Mouse (Mus musculus) midbrain, embryonic 16.5 days (tissue): ENCODE results near the gene Fgfr2. TPM values are rescaled to one million over a fixed set of nuclear protein-coding genes. Genes with fewer than 3 reads are reported as not detected.

Experiments
- ATAC-seq: fragments of 200-750 bp; cut with Nextera tagmentation; 2 replicates; pipeline ENCODE4 v1.8.0; 2017; ENCODE audit warnings: moderate TSS enrichment
- H3K27ac ChIP-seq: fragments of 300-500 bp; sonication (generic); 2 replicates; pipeline ENCODE4 v1.5.1; 2014; ENCODE audit warnings: mild to moderate bottlenecking, low read length, mixed read lengths
- H3K27me3 ChIP-seq: fragments of 300-500 bp; sonication (generic); 2 replicates; pipeline ENCODE4 v1.6.1; 2014; ENCODE audit warnings: low read depth, low read length, mixed read lengths; ENCODE audit not compliant: control insufficient read depth, insufficient read depth
- H3K36me3 ChIP-seq: fragments of 300-500 bp; sonication (generic); 2 replicates; pipeline ENCODE4 v1.6.1; 2014; ENCODE audit warnings: mild to moderate bottlenecking, low read length, moderate library complexity, mixed read lengths; ENCODE audit not compliant: control insufficient read depth, insufficient read depth
- H3K4me1 ChIP-seq: fragments of 300-500 bp; sonication (generic); 2 replicates; pipeline ENCODE4 v1.6.1; 2014; ENCODE audit warnings: mild to moderate bottlenecking, low read length, mixed read lengths; ENCODE audit not compliant: control insufficient read depth, insufficient read depth
- H3K4me2 ChIP-seq: fragments of 300-500 bp; sonication (generic); 2 replicates; pipeline ENCODE4 v1.6.1; 2014; ENCODE audit warnings: mild to moderate bottlenecking, low read length, mixed read lengths
- H3K4me3 ChIP-seq: fragments of 300-500 bp; sonication (generic); 2 replicates; pipeline ENCODE4 v1.5.1; 2014; ENCODE audit warnings: low read depth, mild to moderate bottlenecking, low read length, moderate library complexity, mixed read lengths
- H3K9ac ChIP-seq: fragments of 300-500 bp; sonication (generic); 2 replicates; pipeline ENCODE4 v1.6.1; 2014; ENCODE audit warnings: low read depth, low read length, mixed read lengths
- H3K9me3 ChIP-seq: fragments of 300-500 bp; sonication (generic); replicated peaks from 2 replicates; pipeline ENCODE4 v1.6.1; 2014; ENCODE audit warnings: mild to moderate bottlenecking, low read length, mixed read lengths; ENCODE audit not compliant: control insufficient read depth, poor library complexity, severe bottlenecking
- WGBS: fragments of 180-500 bp; shearing (Covaris S2); extraction: QIAGEN DNeasy Blood & Tissue Kit; methylation state at CpG from one replicate; pipeline ENCODE4 v1.1.7; 2014; 5-methylcytosine and 5-hydroxymethylcytosine counted together
- polyA plus RNA-seq: library from polyadenylated mRNA; unstranded; fragments of >200 nt; fragmentation: Nextera tagmentation; extraction: Ambion mirVana; gene quantifications from 2 replicates; pipeline ENCODE4 v1.2.1, GENCODE M21; 2015

The Fgfr2 gene
- polyA plus RNA-seq, 1 experiment from 2014 or later: 23.8 TPM

DNA sequence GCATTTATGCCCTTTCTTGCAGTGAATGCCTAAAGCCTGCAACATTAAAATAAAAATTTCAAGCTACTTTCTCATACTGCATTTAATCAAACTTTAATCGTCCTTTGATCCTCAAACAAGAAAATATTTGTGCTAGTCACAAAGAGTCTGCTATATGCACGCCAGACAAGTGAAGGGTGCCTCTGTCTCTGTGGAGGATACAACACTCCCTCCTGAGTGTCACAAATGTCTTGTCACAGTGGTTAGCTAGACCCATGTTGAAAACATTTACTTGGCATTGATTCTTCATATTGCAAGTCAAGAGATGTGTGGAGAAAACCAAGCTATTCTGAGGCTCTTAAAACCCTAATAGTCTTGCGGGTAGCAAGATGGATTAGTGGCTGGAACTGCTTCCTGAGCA is 2736.8 kb downstream of the Fgfr2 start:
- no peak overlapping the region for H3K4me3 ChIP-seq
- peaks cover 2% of the 10 kb centered on the region; the same call in 1 of the 2 replicates for H3K36me3 ChIP-seq
- peaks cover 6% of the 10 kb centered on the region; the same call in 1 of the 2 replicates for H3K4me1 ChIP-seq
- H3K4me2 ChIP-seq: no peak overlapping the region
- no peaks in the 10 kb centered on the region; the same call in 1 of the 2 replicates for H3K27me3 ChIP-seq
- H3K9me3 ChIP-seq: no peaks in the 10 kb centered on the region
- no peak for ATAC-seq
- H3K27ac ChIP-seq: peak overlapping the region; percentile 33; the same call in 1 of the 2 replicates
- H3K9ac ChIP-seq: no peak overlapping the region
- 20% methylated on average over 3 of the region's 3 CpGs for WGBS

DNA sequence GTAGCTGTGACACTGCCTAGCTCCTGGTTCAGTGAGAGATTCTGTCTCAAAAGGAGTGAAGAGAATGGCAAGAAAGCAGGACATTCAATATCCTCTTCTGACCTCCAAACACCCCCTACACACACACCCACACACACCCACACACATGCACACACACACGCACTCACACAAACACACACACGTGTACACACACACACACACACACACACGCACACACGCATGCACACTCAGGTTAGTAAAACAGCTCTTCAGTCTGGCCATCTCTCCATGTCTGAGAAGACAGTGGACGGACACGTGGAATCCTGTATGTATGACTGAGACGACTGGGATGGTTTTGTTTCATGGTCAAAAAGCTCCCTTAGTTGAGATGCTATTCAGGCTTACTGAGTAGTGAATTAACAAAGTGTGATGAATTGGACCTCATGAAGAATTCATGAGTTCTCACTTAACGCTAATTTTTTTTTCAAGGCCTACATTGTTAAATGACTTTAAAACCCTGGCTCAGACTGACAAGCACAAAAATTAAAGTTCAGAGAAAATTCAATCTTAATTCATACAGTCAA is 2737.3 kb downstream of the Fgfr2 start:
- Histone ChIP-seq H3K27ac (no peak overlapping the region), H3K4me2 (no peak overlapping the region), H3K36me3 (peaks cover 2% of the 10 kb centered on the region; the same call in 1 of the 2 replicates), H3K4me1 (peaks cover 9% of the 10 kb centered on the region; the same call in 1 of the 2 replicates), H3K9ac (no peak overlapping the region), H3K9me3 (no peaks in the 10 kb centered on the region), H3K27me3 (no peaks in the 10 kb centered on the region; the same call in 1 of the 2 replicates), H3K4me3 (no peak overlapping the region)
- ATAC-seq: peak; percentile 62; the same call in 1 of the 2 replicates
- 28% methylated on average over 8 of the region's 8 CpGs for WGBS

DNA sequence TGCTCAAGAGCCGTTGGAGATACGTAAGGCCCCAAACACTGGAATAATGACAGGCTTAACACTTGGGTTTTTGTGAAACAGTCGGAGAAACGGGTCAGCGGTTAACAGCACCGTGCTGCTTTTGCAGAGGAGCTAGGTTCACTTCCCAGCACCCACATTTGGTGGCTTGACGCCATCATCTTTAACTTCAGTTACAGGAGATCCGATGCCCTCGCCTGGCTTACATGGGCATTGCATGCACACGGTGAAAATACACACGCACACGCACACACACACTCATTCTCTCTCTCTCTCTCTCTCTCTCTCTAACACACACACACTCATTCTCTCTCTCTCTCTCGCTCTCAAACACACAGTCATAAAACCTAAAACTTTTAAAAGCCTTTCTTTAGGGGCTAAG is 2741.0 kb downstream of the Fgfr2 start:
- no peak for ATAC-seq
- WGBS: 83% methylated on average over 13 of the region's 13 CpGs
- Histone ChIP-seq H3K36me3 (no peaks in the 10 kb centered on the region; the same call in 1 of the 2 replicates), H3K9me3 (no peaks in the 10 kb centered on the region), H3K4me2 (no peak overlapping the region), H3K27ac (peak overlapping the region; percentile 62; the same call in 1 of the 2 replicates), H3K4me3 (no peak overlapping the region), H3K4me1 (peaks cover 9% of the 10 kb centered on the region; the same call in 1 of the 2 replicates), H3K9ac (no peak overlapping the region), H3K27me3 (no peaks in the 10 kb centered on the region; the same call in 1 of the 2 replicates)

DNA sequence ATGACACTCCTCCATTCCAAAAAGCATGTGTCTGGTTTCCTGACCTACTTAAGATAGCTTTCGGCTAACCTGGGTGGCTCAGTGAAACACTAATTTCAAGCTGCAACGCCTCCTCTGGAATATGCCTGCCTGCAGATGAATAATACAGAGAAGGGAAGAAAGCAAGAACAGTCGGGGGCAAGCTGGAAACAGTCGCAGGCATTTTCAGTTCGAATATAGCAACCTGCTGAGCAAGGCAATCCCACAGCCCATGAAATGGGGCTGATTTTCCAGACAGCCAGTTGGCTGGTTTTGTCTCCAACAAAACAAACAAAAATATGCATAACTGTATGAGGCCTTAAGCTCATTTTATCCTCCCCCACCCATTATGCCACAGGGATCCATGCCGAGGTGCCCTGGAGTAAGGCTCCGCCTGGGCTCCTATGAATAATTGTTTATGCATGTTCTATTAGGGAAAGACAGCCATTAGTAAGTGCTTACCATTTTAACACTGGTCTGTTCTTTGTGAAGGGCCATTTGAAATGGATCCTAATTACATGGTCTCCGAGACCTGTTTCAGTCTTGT is 2741.7 kb downstream of the Fgfr2 start:
- peak; percentile 56; the same call in 1 of the 2 replicates for ATAC-seq
- peak overlapping the region; percentile 62 for H3K27ac ChIP-seq
- H3K4me2 ChIP-seq: no peak overlapping the region
- H3K9me3 ChIP-seq: no peaks in the 10 kb centered on the region
- H3K36me3 ChIP-seq: no peaks in the 10 kb centered on the region; the same call in 1 of the 2 replicates
- 33% methylated on average over 8 of the region's 8 CpGs for WGBS
- H3K4me3 ChIP-seq: no peak overlapping the region
- no peak overlapping the region for H3K9ac ChIP-seq
- H3K4me1 ChIP-seq: peaks cover 7% of the 10 kb centered on the region; the same call in 1 of the 2 replicates
- no peaks in the 10 kb centered on the region; the same call in 1 of the 2 replicates for H3K27me3 ChIP-seq

DNA sequence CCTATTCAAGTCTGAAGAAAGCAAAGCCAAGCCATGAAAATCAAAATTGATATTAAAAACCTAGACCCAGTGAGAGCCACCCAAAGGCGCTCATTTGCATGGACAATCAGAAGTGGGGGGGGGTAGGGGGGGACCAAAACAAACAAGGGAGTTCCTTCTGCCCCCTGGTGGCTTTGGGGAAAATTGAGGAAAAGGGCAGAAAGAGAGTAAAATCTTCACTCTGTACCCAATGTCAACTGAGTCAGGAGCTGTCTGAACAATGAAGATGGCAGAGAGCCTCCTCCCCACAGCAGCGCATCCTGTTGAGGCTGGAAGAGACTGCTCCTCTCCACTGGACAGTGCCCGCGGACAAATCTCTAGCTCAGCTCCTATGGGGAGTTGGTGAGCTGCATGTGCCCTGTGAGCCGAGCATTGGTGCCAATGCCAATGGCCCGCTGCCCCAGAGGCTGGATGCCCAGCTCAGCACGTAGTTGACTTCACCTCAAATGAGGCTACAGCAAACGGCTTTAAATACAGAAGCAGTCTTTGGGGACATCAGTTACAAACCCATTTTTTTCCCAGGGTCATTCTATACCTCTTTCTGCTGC is 2742.3 kb downstream of the Fgfr2 start:
- WGBS: 68% methylated on average over 8 of the region's 8 CpGs
- H3K27ac ChIP-seq: peak overlapping the region; percentile 62

DNA sequence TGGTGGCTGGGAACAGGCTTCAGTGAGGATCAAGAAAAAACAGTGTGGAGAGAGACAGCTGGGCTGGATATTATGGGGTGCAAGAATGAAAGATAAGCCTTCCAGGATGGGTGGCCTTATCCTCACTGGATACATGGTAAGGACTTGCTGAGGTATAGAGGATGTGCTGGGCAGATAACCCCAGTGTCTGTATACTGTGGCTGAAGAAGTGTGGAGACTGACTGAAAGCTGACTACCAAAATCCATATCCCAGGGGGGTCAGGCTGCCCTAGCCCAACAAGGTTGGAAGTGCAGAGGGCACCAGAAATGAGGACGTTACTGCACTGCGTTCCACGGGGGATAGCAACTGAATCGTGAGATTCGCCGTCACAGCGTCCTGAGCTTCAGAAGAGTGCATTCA is 2742.8 kb downstream of the Fgfr2 start:
- Histone ChIP-seq H3K9ac (no peak overlapping the region), H3K4me2 (no peak overlapping the region), H3K27me3 (no peaks in the 10 kb centered on the region; the same call in 1 of the 2 replicates), H3K4me1 (peaks cover 5% of the 10 kb centered on the region; the same call in 1 of the 2 replicates), H3K36me3 (no peaks in the 10 kb centered on the region; the same call in 1 of the 2 replicates), H3K4me3 (no peak overlapping the region), H3K9me3 (no peaks in the 10 kb centered on the region), H3K27ac (no peak overlapping the region)
- 75% methylated on average over 7 of the region's 7 CpGs for WGBS
- ATAC-seq: no peak

More for the DNA sequence above, 2742.3 kb downstream of the Fgfr2 start:
- Histone ChIP-seq H3K4me2 (no peak overlapping the region), H3K9ac (no peak overlapping the region; the same call in 1 of the 2 replicates), H3K9me3 (no peaks in the 10 kb centered on the region), H3K27me3 (no peaks in the 10 kb centered on the region; the same call in 1 of the 2 replicates), H3K4me3 (no peak overlapping the region), H3K4me1 (peaks cover 5% of the 10 kb centered on the region; the same call in 1 of the 2 replicates), H3K36me3 (no peaks in the 10 kb centered on the region; the same call in 1 of the 2 replicates)
- no peak for ATAC-seq

DNA sequence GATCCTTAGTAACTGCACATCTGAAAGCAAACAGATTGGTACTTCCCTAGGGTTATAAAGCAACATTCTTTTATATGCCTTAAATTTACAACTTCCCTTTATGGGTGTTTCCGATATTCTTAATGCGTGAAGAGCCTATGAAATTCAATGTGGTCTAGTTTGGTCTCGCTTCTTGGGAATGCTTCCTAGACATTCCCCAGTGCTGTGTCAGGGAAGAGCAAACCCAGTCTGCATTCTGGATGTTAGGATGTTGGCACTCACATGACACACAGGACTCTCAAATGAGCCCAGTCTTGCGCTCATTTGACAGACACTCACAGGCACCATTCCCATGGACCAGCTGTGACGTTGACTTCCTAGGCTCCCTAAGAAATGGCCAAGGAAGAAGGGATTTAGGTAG is 2743.3 kb downstream of the Fgfr2 start:
- H3K27ac ChIP-seq: no peak overlapping the region
- no peak overlapping the region for H3K4me2 ChIP-seq
- H3K4me3 ChIP-seq: no peak overlapping the region
- no peaks in the 10 kb centered on the region; the same call in 1 of the 2 replicates for H3K27me3 ChIP-seq
- no peaks in the 10 kb centered on the region; the same call in 1 of the 2 replicates for H3K36me3 ChIP-seq
- H3K4me1 ChIP-seq: peaks cover 5% of the 10 kb centered on the region; the same call in 1 of the 2 replicates
- ATAC-seq: no peak
- WGBS: 85% methylated on average over 5 of the region's 5 CpGs
- H3K9ac ChIP-seq: no peak overlapping the region
- no peaks in the 10 kb centered on the region for H3K9me3 ChIP-seq

DNA sequence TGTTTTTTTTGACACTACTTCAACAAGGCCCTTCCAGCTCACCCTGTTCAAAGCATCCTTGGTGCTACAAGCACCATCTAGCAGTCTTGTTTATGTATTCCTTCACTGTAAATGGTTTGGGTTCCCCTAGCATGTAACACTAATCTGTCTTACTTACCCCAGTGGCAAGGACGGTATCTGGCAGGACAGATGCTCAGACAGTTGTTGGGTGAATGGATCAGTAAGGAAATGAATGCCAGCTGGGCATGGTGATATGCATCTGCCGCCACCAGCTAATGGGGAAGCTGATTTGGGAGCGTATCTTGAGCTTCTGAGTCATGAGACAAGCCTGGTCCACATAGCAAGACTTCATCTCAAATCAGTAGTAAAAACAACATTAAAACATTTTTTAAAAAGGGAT is 2744.8 kb downstream of the Fgfr2 start:
- no peak for ATAC-seq
- H3K4me3 ChIP-seq: no peak overlapping the region
- 87% methylated on average over 3 of the region's 3 CpGs for WGBS

More for the DNA sequence above, 2744.8 kb downstream of the Fgfr2 start:
- H3K4me2 ChIP-seq: no peak overlapping the region
- H3K27me3 ChIP-seq: peaks cover 2% of the 10 kb centered on the region
- H3K9ac ChIP-seq: no peak overlapping the region
- peaks cover 5% of the 10 kb centered on the region; the same call in 1 of the 2 replicates for H3K4me1 ChIP-seq
- no peaks in the 10 kb centered on the region for H3K36me3 ChIP-seq
- no peak overlapping the region for H3K27ac ChIP-seq
- H3K9me3 ChIP-seq: no peaks in the 10 kb centered on the region
